Mouse (Mus musculus): ENCODE results near the gene Skap1. TPM values are rescaled to one million over a fixed set of nuclear protein-coding genes. Genes with fewer than 3 reads are reported as not detected.

Skap1 gene
- polyA plus RNA-seq, 1 experiment, result 3.0 TPM

DNA sequence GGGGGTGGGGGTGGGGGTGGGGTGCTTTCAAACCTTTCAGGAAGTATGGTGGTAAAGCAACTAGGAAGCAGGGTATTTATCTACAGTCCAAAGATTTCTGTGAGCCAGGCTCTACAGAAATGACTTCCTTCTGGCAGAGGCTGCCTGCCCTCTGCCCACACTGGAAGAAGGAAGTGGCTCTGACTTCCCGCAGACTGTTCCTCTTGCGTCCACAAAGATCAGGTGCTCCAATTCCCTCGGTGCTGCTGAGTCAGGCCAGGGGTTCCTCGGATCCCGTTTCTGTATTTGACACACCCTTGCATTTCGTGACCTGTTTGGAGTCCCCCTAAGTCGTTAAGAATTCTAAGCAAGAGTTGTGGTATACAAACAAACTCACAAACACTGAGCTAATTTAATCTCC is 301.3 kb downstream of the Skap1 start:
- TF ChIP-seq CTCF (IDR thresholded peaks at IDR 0.05; ENCODE audit: extremely low read depth, insufficient read length, insufficient replicate concordance, low read depth, low read length) (no peak), POLR2A (IDR thresholded peaks at IDR 0.05; ENCODE audit: low read depth, low read length) (no peak)
- no peaks in the 10 kb centered on the region for H3K27me3 ChIP-seq (ENCODE audit: control insufficient read depth, insufficient read depth, low read length)
- peaks cover 21% of the 10 kb centered on the region for H3K36me3 ChIP-seq (ENCODE audit: control insufficient read depth, insufficient read depth, low read length)
- no peak overlapping the region for H3K4me3 ChIP-seq (ENCODE audit: low read depth, low read length)
- WGBS, result 19% methylated on average over 7 of the region's 7 CpGs
- peaks cover 10% of the 10 kb centered on the region for H3K4me1 ChIP-seq (ENCODE audit: control insufficient read depth, insufficient read depth, insufficient read length, low read length)
- H3K27ac ChIP-seq (ENCODE audit: insufficient read depth, low read depth, low read length), result peak overlapping the region; percentile 54

DNA sequence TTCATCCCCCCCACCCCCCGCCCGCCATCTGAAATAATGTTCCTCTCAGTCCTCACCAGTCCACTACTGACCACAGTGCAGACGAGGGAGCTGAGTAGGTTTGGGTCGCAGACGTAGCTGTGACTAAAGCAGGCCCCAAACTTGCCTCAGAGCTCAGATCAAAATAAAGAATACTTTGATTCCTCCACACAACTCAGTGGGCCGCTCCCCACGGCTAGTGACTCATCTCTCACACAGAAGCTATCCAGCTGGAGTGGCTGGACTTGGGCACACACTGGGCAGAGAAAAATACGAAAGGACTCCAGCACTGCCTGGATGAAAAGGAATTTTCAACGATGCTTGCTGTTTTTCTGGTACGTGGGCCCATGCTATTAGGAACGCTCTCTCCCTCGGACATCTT is 302.2 kb downstream of the Skap1 start:
- no peak for TF ChIP-seq CTCF (IDR thresholded peaks at IDR 0.05; ENCODE audit: extremely low read depth, insufficient read length, insufficient replicate concordance, low read depth, low read length)
- TF ChIP-seq POLR2A (IDR thresholded peaks at IDR 0.05; ENCODE audit: low read depth, low read length), result no peak
- H3K4me1 ChIP-seq (ENCODE audit: control insufficient read depth, insufficient read depth, insufficient read length, low read length), result peaks cover 10% of the 10 kb centered on the region
- 87% methylated on average over 12 of the region's 12 CpGs for WGBS
- no peaks in the 10 kb centered on the region for H3K27me3 ChIP-seq (ENCODE audit: control insufficient read depth, insufficient read depth, low read length)
- H3K27ac ChIP-seq (ENCODE audit: insufficient read depth, low read depth, low read length), result no peak overlapping the region
- H3K36me3 ChIP-seq (ENCODE audit: control insufficient read depth, insufficient read depth, low read length), result peaks cover 30% of the 10 kb centered on the region
- H3K4me3 ChIP-seq (ENCODE audit: low read depth, low read length), result no peak overlapping the region

DNA sequence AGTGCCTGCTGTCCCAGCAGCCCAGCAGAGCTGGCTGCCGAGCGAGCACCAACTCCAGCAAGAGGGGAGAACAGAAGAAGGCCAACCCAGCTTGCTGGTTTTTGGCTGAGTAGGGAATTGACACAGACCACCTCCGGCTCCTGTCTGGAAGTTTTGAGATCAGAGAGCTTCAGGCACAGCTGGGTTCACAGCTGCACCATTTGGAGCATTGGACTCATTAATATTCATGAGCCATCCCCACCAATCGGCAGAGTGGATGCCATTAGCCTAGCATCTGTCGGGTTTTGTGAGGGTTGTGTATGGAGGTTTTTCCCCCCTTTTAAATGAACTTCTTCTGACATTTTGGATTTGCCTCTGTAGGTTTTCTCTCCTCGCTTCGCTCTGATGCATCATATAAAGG is 302.7 kb downstream of the Skap1 start:
- no peaks in the 10 kb centered on the region for H3K27me3 ChIP-seq (ENCODE audit: control insufficient read depth, insufficient read depth, low read length)
- TF ChIP-seq POLR2A (IDR thresholded peaks at IDR 0.05; ENCODE audit: low read depth, low read length) (no peak), CTCF (IDR thresholded peaks at IDR 0.05; ENCODE audit: extremely low read depth, insufficient read length, insufficient replicate concordance, low read depth, low read length) (no peak)
- peaks cover 36% of the 10 kb centered on the region for H3K36me3 ChIP-seq (ENCODE audit: control insufficient read depth, insufficient read depth, low read length)
- no peak overlapping the region for H3K27ac ChIP-seq (ENCODE audit: insufficient read depth, low read depth, low read length)
- WGBS, result 81% methylated on average over 7 of the region's 7 CpGs
- peaks cover 10% of the 10 kb centered on the region for H3K4me1 ChIP-seq (ENCODE audit: control insufficient read depth, insufficient read depth, insufficient read length, low read length)
- H3K4me3 ChIP-seq (ENCODE audit: low read depth, low read length), result no peak overlapping the region

DNA sequence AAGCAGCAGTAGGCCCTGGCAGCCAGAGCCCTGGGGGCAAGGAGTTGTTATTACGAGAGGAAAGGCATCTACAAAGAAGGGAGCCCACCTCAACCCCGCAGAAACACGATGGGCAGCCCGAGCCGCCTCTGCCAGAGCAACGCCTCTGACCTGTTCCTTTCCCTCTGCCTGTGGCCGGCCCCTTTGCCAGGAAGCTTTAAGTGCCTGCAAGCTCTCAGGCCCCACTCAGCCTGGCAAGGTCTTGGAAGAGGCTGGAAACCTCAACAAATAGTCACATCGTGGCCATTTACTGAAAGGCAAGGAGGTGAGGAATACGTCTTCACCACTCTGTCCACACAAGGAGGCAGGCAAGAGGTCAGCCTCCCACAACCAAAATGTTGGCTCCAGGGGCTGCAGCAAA is 303.8 kb downstream of the Skap1 start:
- WGBS, result 76% methylated on average over 9 of the region's 9 CpGs
- H3K36me3 ChIP-seq (ENCODE audit: control insufficient read depth, insufficient read depth, low read length), result peaks cover 46% of the 10 kb centered on the region
- H3K27me3 ChIP-seq (ENCODE audit: control insufficient read depth, insufficient read depth, low read length), result no peaks in the 10 kb centered on the region
- TF ChIP-seq POLR2A (IDR thresholded peaks at IDR 0.05; ENCODE audit: low read depth, low read length) (no peak), CTCF (IDR thresholded peaks at IDR 0.05; ENCODE audit: extremely low read depth, insufficient read length, insufficient replicate concordance, low read depth, low read length) (no peak)
- peaks cover 10% of the 10 kb centered on the region for H3K4me1 ChIP-seq (ENCODE audit: control insufficient read depth, insufficient read depth, insufficient read length, low read length)
- H3K4me3 ChIP-seq (ENCODE audit: low read depth, low read length), result no peak overlapping the region
- H3K27ac ChIP-seq (ENCODE audit: insufficient read depth, low read depth, low read length), result no peak overlapping the region

DNA sequence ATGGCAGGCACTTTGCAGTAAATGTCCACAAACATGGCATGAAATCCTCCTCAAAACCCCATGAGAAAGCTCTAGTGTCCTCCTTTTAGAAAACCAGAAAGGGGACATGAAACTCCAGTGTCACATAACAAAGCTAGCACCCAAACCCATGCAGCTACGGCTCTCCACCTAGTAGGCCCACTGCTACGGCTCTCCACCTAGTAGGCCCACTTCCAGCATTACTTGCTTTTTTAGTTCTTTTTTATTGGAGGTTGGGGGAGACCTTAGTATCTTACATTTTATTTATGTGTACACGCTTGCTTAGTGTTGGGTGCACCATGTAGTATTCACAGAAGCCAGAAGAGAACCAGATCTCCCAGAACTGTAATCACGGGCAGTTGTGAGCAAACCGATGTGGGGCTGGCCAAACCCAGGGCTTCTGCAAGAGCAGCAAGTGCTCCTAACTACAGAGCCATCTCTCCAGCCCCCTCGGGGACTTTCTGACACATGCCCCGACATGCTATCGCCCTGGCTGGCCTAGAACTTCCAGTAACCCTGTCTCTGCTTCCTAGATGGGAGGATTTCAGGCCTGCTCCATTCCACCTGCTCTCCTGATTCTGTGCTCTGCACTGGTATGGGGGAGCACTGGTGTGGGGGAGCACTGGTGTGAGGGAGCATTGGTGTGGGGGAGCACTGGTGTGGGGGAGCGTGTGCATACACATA is 307.0 kb downstream of the Skap1 start:
- Histone ChIP-seq H3K36me3 (ENCODE audit: control insufficient read depth, insufficient read depth, low read length) (peaks cover 47% of the 10 kb centered on the region), H3K27ac (ENCODE audit: insufficient read depth, low read depth, low read length) (no peak overlapping the region), H3K4me3 (ENCODE audit: low read depth, low read length) (no peak overlapping the region), H3K27me3 (ENCODE audit: control insufficient read depth, insufficient read depth, low read length) (no peaks in the 10 kb centered on the region), H3K4me1 (ENCODE audit: control insufficient read depth, insufficient read depth, insufficient read length, low read length) (peaks cover 2% of the 10 kb centered on the region; the same call in 1 of the 2 replicates)
- WGBS, result 96% methylated on average over 9 of the region's 9 CpGs
- TF ChIP-seq CTCF (IDR thresholded peaks at IDR 0.05; ENCODE audit: extremely low read depth, insufficient read length, insufficient replicate concordance, low read depth, low read length) (no peak), POLR2A (IDR thresholded peaks at IDR 0.05; ENCODE audit: low read depth, low read length) (no peak)

DNA sequence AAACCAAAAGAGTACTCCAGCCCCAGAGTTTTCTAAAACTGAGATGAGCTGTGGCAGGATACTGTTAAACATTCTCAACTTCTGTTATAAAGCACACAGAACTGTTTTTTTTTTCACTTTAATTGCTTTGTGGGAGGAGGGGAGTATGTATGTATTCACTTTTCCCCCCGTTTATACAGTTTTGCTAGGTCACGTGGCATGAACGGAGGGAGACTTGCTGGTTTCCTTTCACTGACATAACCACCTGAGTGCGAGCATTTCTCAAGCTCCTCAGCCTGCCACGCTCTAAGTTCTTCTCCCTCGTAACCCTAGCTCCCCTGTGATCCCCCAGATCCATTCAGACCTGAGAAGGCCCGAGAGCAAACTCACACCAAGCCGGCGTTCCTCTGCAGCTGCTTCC is 308.0 kb downstream of the Skap1 start:
- Histone ChIP-seq H3K4me1 (ENCODE audit: control insufficient read depth, insufficient read depth, insufficient read length, low read length) (peaks cover 4% of the 10 kb centered on the region; the same call in 1 of the 2 replicates), H3K27me3 (ENCODE audit: control insufficient read depth, insufficient read depth, low read length) (no peaks in the 10 kb centered on the region), H3K27ac (ENCODE audit: insufficient read depth, low read depth, low read length) (no peak overlapping the region), H3K36me3 (ENCODE audit: control insufficient read depth, insufficient read depth, low read length) (peaks cover 47% of the 10 kb centered on the region), H3K4me3 (ENCODE audit: low read depth, low read length) (no peak overlapping the region)
- WGBS, result 91% methylated on average over 9 of the region's 9 CpGs
- TF ChIP-seq CTCF (IDR thresholded peaks at IDR 0.05; ENCODE audit: extremely low read depth, insufficient read length, insufficient replicate concordance, low read depth, low read length), result no peak
- no peak for TF ChIP-seq POLR2A (IDR thresholded peaks at IDR 0.05; ENCODE audit: low read depth, low read length)

DNA sequence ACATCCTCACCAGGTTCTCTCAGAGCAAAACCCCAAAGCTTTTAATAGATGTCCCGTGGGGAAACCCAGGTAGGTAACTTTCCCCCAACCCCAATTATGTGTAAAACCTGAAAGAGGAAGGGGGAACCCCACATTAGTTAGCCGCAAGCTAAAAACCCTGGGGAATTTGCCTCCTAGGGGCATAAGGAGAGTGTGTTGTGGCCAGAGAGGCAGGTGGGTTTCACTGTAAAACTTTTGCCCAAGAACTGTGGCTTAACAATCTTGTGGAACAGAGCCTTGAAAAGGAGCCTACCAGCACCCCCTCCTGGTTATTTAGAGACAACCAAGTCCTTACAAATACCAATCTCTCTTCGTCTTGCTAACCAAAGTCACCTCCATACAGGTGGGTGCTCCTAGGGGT is 310.1 kb downstream of the Skap1 start:
- Histone ChIP-seq H3K27ac (ENCODE audit: insufficient read depth, low read depth, low read length) (no peak overlapping the region), H3K4me1 (ENCODE audit: control insufficient read depth, insufficient read depth, insufficient read length, low read length) (peaks cover 4% of the 10 kb centered on the region; the same call in 1 of the 2 replicates), H3K4me3 (ENCODE audit: low read depth, low read length) (no peak overlapping the region), H3K27me3 (ENCODE audit: control insufficient read depth, insufficient read depth, low read length) (no peaks in the 10 kb centered on the region), H3K36me3 (ENCODE audit: control insufficient read depth, insufficient read depth, low read length) (peaks cover 33% of the 10 kb centered on the region)
- no peak for TF ChIP-seq CTCF (IDR thresholded peaks at IDR 0.05; ENCODE audit: extremely low read depth, insufficient read length, insufficient replicate concordance, low read depth, low read length)
- TF ChIP-seq POLR2A (IDR thresholded peaks at IDR 0.05; ENCODE audit: low read depth, low read length), result no peak
- WGBS, result 81% methylated on average over 3 of the region's 3 CpGs

Data from small intestine, adult 2 months (tissue).